Mouse (Mus musculus) liver, postnatal 0 days (tissue): ENCODE results near the gene Plxnc1. TPM values are rescaled to one million over a fixed set of nuclear protein-coding genes. Genes with fewer than 3 reads are reported as not detected.
A peak's percentile ranks its signal among the peaks of the same experiment; 100 is the strongest.

Experiments used
- ATAC-seq: fragments of 200-750 bp; cut with Nextera tagmentation; 2 replicates; pipeline ENCODE4 v1.8.0; 2017; ENCODE audit warnings: mild to moderate bottlenecking, moderate library complexity
- DNase-seq: peaks from one replicate; pipeline ENCODE4 v3.0.0-alpha.2; 2016
- H3K27ac ChIP-seq: fragments of 300-500 bp; sonication (generic); 2 replicates; pipeline ENCODE4 v1.5.1; 2014; ENCODE audit warnings: antibody characterized with exemption, moderate library complexity, mild to moderate bottlenecking, low read depth
- H3K27me3 ChIP-seq: fragments of 300-500 bp; sonication (generic); 2 replicates; pipeline ENCODE4 v1.6.1; 2014; ENCODE audit warnings: low read length, control low read depth, mixed read lengths; ENCODE audit not compliant: insufficient read depth
- H3K36me3 ChIP-seq: fragments of 300-500 bp; sonication (generic); replicated peaks from 2 replicates; pipeline ENCODE4 v1.6.1; 2014; ENCODE audit warnings: mild to moderate bottlenecking, control low read depth, low read length, moderate library complexity, mixed read lengths; ENCODE audit not compliant: insufficient read depth
- H3K4me1 ChIP-seq: fragments of 300-500 bp; sonication (generic); 2 replicates; pipeline ENCODE4 v1.6.1; 2014; ENCODE audit warnings: antibody characterized with exemption, mild to moderate bottlenecking, control low read depth; ENCODE audit not compliant: insufficient read depth
- H3K4me2 ChIP-seq: fragments of 300-500 bp; sonication (generic); 2 replicates; pipeline ENCODE4 v1.6.1; 2014; ENCODE audit warnings: low read depth, mild to moderate bottlenecking, low read length, moderate library complexity, mixed read lengths
- H3K4me3 ChIP-seq: fragments of 300-500 bp; sonication (generic); 2 replicates; pipeline ENCODE4 v1.5.1; 2014; ENCODE audit warnings: low read depth, low read length
- H3K9ac ChIP-seq: fragments of 300-500 bp; sonication (generic); replicated peaks from 2 replicates; pipeline ENCODE4 v1.6.1; 2014; ENCODE audit warnings: mild to moderate bottlenecking, moderate library complexity
- H3K9me3 ChIP-seq: fragments of 300-500 bp; sonication (generic); 2 replicates; pipeline ENCODE4 v1.6.1; 2016; ENCODE audit warnings: mild to moderate bottlenecking, control low read depth, low read length, mixed read lengths
- CTCF ChIP-seq: sonication (generic); IDR thresholded peaks from 2 replicates; pipeline ENCODE4 v1.5.1; 2016; ENCODE audit warnings: antibody characterized with exemption, low read depth
- EP300 ChIP-seq: IDR thresholded peaks from 2 replicates; pipeline ENCODE4 v1.6.1; 2016; ENCODE audit warnings: antibody characterized with exemption, low read depth, mild to moderate bottlenecking
- WGBS: fragments of 180-500 bp; shearing (Covaris S2); extraction: QIAGEN DNeasy Blood & Tissue Kit; methylation state at CpG from one replicate; pipeline ENCODE4 v1.1.7; 2014; ENCODE audit not compliant: insufficient replicate concordance; 5-methylcytosine and 5-hydroxymethylcytosine counted together
- polyA plus RNA-seq: library from polyadenylated mRNA; unstranded; fragments of >200 nt; fragmentation: Nextera tagmentation; extraction: Ambion mirVana; gene quantifications from 2 replicates; pipeline ENCODE4 v1.2.1, GENCODE M21; 2015

The Plxnc1 gene
- polyA plus RNA-seq, 1 experiment from 2014 or later, result 2.8 TPM

DNA sequence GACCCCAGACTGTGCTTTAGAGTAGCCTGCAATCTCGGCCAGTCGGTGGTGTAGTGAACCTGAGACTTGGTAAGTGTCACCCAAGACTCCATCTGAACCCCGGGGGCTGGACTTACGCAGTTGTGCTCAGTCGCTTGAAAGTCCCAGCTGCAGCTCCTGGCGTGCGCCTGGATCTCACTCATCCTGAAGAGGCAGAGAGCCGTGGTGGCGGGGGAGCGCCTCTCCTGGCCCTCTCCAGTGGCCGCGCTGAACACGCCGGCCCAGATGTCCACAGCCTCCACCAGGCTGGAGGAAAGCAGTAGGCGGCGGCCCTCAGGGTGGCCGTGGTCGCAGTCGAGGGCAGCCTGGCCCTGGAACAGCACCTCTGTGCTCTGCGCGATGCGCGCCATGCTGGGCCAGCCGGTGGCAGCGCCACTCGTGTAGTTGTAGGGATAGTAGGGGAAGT is 1.2 kb downstream of the Plxnc1 start:
- Histone ChIP-seq H3K36me3 (no peaks in the 10 kb centered on the region), H3K27ac (peak overlapping the region; percentile 69; the same call in 1 of the 2 replicates), H3K27me3 (peaks cover 46% of the 10 kb centered on the region), H3K4me1 (peaks cover 42% of the 10 kb centered on the region), H3K4me3 (peak overlapping the region; percentile 77), H3K4me2 (peak overlapping the region; percentile 94), H3K9ac (peak overlapping the region; percentile 74), H3K9me3 (no peaks in the 10 kb centered on the region)
- TF ChIP-seq CTCF, result no peak
- TF ChIP-seq EP300, result no peak
- WGBS, result under 1% methylated on average over 26 of the region's 26 CpGs
- ATAC-seq (peak; percentile 31), DNase-seq (peak; percentile 41)

DNA sequence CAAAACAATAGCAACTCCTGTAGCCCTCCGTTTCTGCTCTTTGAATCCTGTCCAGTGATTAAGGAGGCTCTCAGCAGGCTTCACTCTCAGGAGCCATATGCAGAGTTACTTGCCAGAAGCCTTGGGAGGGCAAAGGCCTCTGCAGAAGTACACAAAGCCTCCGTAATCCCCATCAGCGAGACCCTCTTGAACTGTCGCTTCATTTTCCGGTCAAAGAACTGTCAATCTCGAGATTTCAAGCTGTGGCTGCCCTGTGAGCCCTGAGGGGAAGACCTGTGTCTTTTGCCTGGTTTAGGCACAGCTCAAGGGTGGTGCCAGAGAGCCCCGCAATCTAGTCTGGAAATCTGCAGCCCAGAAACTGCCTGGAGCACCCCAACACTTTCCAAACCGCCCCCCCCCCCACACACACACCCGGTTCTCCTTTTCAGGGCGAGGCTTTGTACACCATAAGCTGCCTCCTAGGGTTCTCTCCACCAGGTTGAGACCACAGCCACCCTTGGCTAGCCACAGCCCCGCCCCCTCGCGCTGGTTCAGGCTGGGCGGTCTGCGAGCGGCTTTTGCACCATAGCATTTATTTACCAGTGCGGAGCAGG is 2.1 kb downstream of the Plxnc1 start:
- Histone ChIP-seq H3K27me3 (peaks cover 45% of the 10 kb centered on the region), H3K9ac (peak overlapping the region; percentile 74)

GRCm38 (mm10) chr10:94941551-94941950 is 3.1 kb downstream of the Plxnc1 start:
- Histone ChIP-seq H3K27me3 (peaks cover 38% of the 10 kb centered on the region), H3K9ac (no peak overlapping the region), H3K9me3 (no peaks in the 10 kb centered on the region), H3K4me1 (peaks cover 44% of the 10 kb centered on the region), H3K4me3 (no peak overlapping the region), H3K36me3 (no peaks in the 10 kb centered on the region), H3K27ac (no peak overlapping the region), H3K4me2 (peak overlapping the region; percentile 94)
- no peak for DNase-seq
- TF ChIP-seq EP300 (no peak), CTCF (no peak)
- 29% methylated on average over 4 of the region's 4 CpGs for WGBS
- no peak for ATAC-seq

More for the DNA sequence above, 2.1 kb downstream of the Plxnc1 start:
- WGBS, result under 1% methylated on average over 17 of the region's 17 CpGs
- Histone ChIP-seq H3K27ac (peak overlapping the region; percentile 69; the same call in 1 of the 2 replicates), H3K36me3 (no peaks in the 10 kb centered on the region), H3K9me3 (no peaks in the 10 kb centered on the region), H3K4me3 (peak overlapping the region; percentile 77), H3K4me2 (peak overlapping the region; percentile 94), H3K4me1 (peaks cover 44% of the 10 kb centered on the region)
- ATAC-seq (peak; percentile 50), DNase-seq (peak; percentile 79)
- TF ChIP-seq EP300 (no peak), CTCF (no peak)

- ATAC-seq (no peak), DNase-seq (no peak)
- Histone ChIP-seq H3K9ac (no peak overlapping the region), H3K4me2 (0 out of 2 replicates have a peak overlapping the region, but pooled peaks have one; percentile 4), H3K27me3 (peaks cover 32% of the 10 kb centered on the region), H3K27ac (no peak overlapping the region), H3K4me1 (peaks cover 44% of the 10 kb centered on the region), H3K9me3 (no peaks in the 10 kb centered on the region), H3K4me3 (no peak overlapping the region), H3K36me3 (no peaks in the 10 kb centered on the region)
- TF ChIP-seq EP300, result no peak
- no peak for TF ChIP-seq CTCF
- WGBS, result 48% methylated on average over 7 of the region's 7 CpGs
Measured at GRCm38 (mm10) chr10:94940786-94941185, 3.8 kb downstream of the Plxnc1 start.

DNA sequence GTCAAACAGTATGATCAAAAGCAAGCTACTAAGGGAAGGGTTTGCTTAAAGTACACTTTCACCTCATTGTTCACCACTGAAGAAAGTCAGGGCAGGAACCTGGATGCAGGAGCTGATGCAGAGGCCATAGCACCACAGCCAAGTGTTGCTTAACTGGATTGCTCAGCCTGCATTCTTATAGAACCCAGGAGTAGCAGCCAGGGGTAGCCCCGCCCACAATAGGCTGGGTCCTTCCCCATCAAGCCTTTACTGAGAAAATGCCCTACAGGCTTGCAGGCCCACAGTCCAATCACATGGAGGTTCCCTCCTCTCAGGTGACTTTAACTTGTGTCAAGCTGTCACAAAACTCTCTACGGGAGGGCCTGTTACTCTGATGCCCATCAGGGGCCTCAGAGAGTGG is 4.6 kb downstream of the Plxnc1 start:
- peaks cover 25% of the 10 kb centered on the region for H3K27me3 ChIP-seq
- H3K4me1 ChIP-seq, result peaks cover 46% of the 10 kb centered on the region
- TF ChIP-seq CTCF (no peak), EP300 (no peak)
- no peaks in the 10 kb centered on the region for H3K36me3 ChIP-seq
- WGBS, result 29% methylated on average over 2 of the region's 2 CpGs
- no peak overlapping the region for H3K27ac ChIP-seq
- H3K4me2 ChIP-seq, result no peak overlapping the region
- H3K4me3 ChIP-seq, result no peak overlapping the region
- ATAC-seq, result no peak
- no peaks in the 10 kb centered on the region for H3K9me3 ChIP-seq
- no peak for DNase-seq
- no peak overlapping the region for H3K9ac ChIP-seq

GRCm38 (mm10) chr10:94938899-94939298 is 5.7 kb downstream of the Plxnc1 start:
- Histone ChIP-seq H3K9me3 (no peaks in the 10 kb centered on the region), H3K4me1 (peaks cover 46% of the 10 kb centered on the region), H3K4me2 (no peak overlapping the region; the same call in 1 of the 2 replicates), H3K4me3 (no peak overlapping the region), H3K9ac (no peak overlapping the region), H3K27me3 (peaks cover 20% of the 10 kb centered on the region), H3K27ac (no peak overlapping the region), H3K36me3 (no peaks in the 10 kb centered on the region)
- DNase-seq (no peak), ATAC-seq (no peak)
- no peak for TF ChIP-seq CTCF
- no peak for TF ChIP-seq EP300
- 42% methylated on average over 2 of the region's 2 CpGs for WGBS
